In the genomic region with DNA sequence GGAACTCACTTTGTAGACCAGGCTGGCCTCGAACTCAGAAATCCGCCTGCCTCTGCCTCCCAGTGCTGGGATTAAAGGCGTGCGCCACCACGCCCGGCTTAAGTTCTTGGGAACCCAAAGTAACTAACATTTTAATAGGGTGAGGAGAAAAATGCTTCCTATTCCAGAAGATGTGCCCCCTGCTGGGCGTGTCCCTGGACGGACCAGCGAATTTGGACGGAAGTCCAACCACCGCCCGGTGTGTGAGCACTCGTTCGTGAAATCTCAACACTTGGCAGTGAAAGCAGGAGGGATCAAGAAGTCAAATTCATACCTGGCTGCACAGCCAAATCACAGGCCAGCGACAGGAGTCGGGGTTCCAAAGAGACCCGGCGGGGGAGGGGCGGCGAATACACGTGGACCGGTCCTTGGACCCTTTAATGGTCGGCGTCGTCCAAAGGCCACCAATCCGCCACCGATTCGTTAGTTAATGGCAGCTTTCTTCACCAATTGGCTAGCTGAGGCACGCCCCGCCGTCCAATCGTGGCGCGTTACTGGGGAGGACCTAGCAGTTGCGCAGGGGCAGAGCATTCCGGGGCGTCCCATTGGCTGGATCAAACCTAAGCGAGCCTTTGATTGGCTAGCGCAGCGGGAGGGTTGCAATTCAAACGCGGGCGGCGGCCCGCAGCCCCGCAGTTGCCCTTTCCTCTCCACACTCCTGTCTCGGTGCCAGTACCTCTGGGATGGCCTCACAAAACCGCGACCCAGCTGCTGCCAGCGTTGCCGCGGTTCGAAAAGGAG, we compare ENCODE assay signal across 8 mouse cellular contexts. TPM values are rescaled to one million over a fixed set of nuclear protein-coding genes. Genes with fewer than 3 reads are reported as not detected.
DNase-seq lines count a peak whose midpoint lies in the region; ATAC-seq lines count a peak whose summit lies in the region.

TSS of gene Ube2c (plus strand) at position 641 of the 780 bp plus-strand sequence.

- intact Hi-C loops in gastrocnemius, postnatal 14 days (cut with DNase I; ENCODE audit: low total_unique reads), result no loop called here
- intact Hi-C loops in left cerebral cortex, postnatal 10 days (cut with DNase I), result no loop called here

- DNase-seq in adrenal gland, adult (ENCODE audit: inconsistent age in 2 of 2, low spot score in 1 of 2), result peak; percentile 98 to 99
- DNase-seq in embryo, embryonic 10.5 days (ENCODE audit: low spot score), result peak; percentile 100
- DNase-seq in gastrocnemius, postnatal 14 days, result peak; percentile 97
- DNase-seq in left cerebral cortex, postnatal 10 days (ENCODE audit: extremely low spot score in 1 of 2, low spot score in 2 of 2), result peak; percentile 98 to 100
- peak; percentile 99 for DNase-seq in right cerebral cortex, postnatal 25 days
- peak; percentile 97 to 98 for DNase-seq in urinary bladder, postnatal 4 days (ENCODE audit: low spot score in 2 of 2)

- peak; percentile 100 for ATAC-seq in inflammation-experienced regulatory T-cells, adult 6 months
- peak; percentile 96 for ATAC-seq in megakaryocyte-erythroid progenitor cell, adult 5-6 weeks (replicated peaks; ENCODE audit: low FRiP score, low TSS enrichment, poor library complexity, severe bottlenecking)

RNA-seq across cellular contexts. Expression of gene Ube2c, which starts in this region (rescaled TPM):
- 1 to 10 TPM; 6.9 to 8.1 TPM for total RNA-seq in gastrocnemius, postnatal 14 days (2021)
- 100 to 1,000 TPM in 1 of 3 experiments, 10 to 100 TPM in 1, 1 to 10 TPM in 1; 7.9 to 171 (median 15.0) TPM for polyA plus RNA-seq in inflammation-experienced regulatory T-cells, adult 6 months (2017; shearing (Covaris generic))
- 1 to 10 TPM; 4.1 to 6.4 TPM for total RNA-seq in left cerebral cortex, postnatal 10 days (2021)
- total RNA-seq in megakaryocyte-erythroid progenitor cell, adult 5-6 weeks (2014; fragmentation: Nextera tagmentation), result 194 and 207 TPM in 2 replicates
- 90.6 and 159 TPM in 2 replicates for total RNA-seq in megakaryocyte-erythroid progenitor cell, adult 5-6 weeks (2017)

Comparison
In these comparisons a context has a peak if more than half of its experiments do, and no peak if none do; other contexts are left out.
1. Peak in every context shown above with its lines: DNase-seq and ATAC-seq.
2. RNA of gene Ube2c (total RNA-seq): 90.6 to 207 TPM in megakaryocyte-erythroid progenitor cell, adult 5-6 weeks; 6.9 to 8.1 TPM in gastrocnemius, postnatal 14 days and 4.1 to 6.4 TPM in left cerebral cortex, postnatal 10 days; every median in the first group is over 10 times any median in the second.